Mouse (Mus musculus) mesoderm, embryonic 11.5 days (tissue): ENCODE measurements at regions not wholly inside any gene's neighbourhood (a gene's known extent, or its start where the extent isn't known, plus 50 kb on each side); places are given as distances from the start of the nearest gene placed in this dataset.

Experiments used
- DNase-seq: peaks from one replicate; pipeline ENCODE4 v3.0.0-alpha.2; 2012; ENCODE audit warnings: low read depth, low spot score

- peak; percentile 82 for DNase-seq
Measured at GRCm38 (mm10) chr12:22030717-22031116, 613.3 kb upstream of the Ywhaq start.

DNA sequence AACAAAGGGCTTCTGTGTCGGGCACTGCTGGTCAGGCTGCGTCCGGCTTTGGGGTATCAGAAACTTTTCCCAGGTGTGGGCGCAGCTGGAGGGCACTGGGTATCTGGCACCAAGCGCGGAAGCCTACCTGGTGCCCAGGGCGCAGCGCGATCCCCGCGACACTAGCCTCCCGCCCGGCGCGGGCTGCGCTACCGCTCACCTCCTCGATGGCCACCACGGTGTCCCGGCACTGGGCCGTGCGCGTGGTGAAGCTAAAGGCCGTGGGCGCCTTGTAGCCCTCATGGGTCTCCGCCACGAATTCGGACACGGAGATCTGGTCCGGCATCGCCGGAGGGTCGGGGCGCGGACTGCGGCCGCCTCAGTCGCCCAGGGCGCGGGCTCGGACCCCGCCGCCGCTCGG lies 612.8 kb upstream of the Ywhaq start:
- peak; percentile 16 for DNase-seq
